Mouse (Mus musculus): ENCODE data around the gene Trim54. TPM values are rescaled to one million over a fixed set of nuclear protein-coding genes. Genes with fewer than 3 reads are reported as not detected.

The Trim54 gene
- not detected in 2 replicates for total RNA-seq (2023)

DNA sequence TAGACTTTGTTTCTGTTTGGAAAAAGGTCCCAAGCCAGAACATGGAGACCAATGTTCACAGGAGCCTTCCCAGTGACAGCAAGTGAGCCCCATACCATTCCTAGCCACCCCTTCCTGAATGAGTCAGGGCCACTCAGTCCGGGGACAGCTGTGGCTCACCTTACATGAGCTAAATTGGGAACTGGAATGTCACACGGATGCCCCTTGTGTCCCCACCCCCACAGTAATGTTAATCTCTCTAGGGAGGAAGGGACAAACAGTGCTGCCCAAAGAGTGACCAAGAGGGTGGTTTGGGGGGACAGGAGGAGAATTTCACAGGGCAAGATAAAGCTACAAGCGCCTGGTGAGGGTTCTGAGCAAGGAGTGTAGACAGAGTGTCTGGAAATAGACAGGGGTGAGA is at the start of gene Trim54:
Gene Trim54, plus strand, starts transcription at position 359 of the 400 bp plus-strand sequence.

DNA sequence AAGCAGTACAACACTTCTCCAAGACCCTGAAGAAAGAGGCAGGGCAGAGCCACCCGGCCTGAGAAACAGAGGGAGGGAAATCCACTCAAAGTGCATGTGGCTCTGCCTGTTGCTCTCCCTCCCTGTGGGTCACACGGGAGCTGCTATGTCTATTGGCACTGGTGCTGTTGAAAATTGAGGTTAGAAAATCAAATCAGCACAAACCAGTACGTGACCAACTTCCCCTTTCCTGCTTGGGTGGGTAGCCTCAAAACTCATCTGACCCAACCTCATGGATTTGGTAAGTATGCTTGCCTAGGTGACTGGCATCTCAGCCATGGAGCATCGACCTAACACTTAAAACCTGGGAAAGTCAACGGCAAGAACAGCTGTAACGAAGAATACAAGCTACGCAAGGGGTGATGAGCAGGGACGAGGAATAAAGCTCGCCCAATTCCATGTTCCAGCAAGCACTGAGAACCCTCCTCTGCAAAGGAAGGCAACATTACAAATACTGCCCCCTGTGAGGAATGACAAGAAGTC is 10.6 kb upstream of the Trim54 start, which contains the start of gene Dnajc5g:
Gene Dnajc5g, plus strand, starts transcription at position 472 of the 522 bp plus-strand sequence.

DNA sequence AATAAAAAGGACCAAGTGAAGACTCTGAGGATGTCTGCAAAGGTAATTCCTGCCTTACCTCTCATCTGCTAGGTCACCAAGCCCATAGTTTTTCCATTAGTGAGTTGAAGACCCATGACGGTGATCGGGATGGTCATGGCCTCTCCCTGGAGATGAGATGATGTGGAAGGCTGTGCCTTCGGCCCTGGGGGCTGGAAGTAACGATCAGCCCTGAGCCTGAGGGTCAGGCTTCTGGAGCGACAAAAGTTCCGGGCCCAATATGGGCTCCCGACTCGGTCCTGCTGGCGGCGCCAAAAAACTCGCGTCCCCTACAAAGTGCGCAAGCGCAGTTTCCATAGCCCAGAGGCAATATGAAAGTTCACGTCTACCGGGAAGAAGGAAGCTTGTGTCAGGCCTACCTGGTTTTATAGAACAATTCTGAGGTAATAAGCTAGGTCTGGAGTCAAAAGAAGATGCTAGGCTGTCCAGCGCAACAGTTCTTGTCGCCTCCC is 8.5 kb upstream of the Trim54 start, which contains the start of gene Slc30a3:
Gene Slc30a3, minus strand, starts transcription at position 238 of the 491 bp plus-strand sequence.

DNA sequence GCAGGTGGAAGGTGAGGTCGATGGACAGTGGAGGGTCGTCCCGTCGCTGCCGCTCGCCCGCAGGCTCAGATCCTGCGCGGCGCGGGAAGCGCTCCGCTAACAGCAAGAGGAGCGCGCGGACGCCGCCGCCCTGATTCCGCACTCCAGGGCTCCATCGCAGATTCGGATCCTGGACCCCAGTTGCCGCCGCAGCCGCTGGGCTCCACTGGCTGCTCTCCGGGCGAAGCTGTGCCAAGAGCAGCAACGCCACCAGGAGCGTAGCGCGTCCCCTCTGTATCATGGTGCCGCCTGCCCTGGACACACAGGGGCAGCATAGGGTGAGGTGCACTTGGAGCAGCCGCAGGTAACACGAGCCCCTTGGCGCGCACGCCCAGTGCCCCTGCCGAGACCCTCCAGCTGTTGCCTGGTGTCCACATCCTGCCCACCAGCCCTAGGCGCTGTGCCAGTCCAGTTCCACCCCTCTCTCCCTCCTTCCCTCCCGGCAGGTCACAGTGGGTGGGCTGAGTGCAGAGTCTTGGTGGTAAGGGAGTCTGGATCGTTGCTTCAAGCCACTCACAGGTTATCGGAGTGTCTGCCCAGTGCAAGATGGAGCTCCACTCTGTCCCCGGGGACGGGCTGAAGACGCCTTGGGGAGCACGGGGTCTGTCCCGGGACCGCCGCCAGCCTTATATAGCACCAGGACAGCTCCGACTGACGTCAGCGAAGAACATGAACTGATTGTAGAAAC is 21.9 kb downstream of the Trim54 start, which contains the start of gene Ucn:
Gene Ucn, minus strand, starts transcription at position 589 of the 727 bp plus-strand sequence.

DNA sequence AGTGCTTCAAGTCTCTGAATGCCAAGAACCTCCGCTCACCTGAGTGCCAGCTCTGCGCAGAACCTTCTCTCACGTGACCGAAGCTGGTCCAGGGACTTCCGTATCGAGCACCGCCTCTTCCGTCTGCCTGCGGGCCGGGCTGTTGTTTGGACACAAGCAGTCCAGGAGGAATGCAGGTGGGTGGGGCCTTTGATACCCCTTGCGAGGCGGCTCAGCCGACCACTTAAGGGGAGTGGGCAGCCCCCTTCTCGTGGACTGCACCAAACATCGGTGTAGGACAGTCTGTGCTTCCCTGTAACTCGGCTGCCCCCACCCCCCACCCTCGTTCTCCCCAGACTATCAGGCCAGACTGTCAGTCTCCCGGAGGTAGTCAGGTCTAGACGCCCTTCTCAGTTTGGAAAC is 37.6 kb downstream of the Trim54 start, which contains the start of gene Mpv17:
Gene Mpv17, minus strand, starts transcription at position 100 of the 402 bp plus-strand sequence.

DNA sequence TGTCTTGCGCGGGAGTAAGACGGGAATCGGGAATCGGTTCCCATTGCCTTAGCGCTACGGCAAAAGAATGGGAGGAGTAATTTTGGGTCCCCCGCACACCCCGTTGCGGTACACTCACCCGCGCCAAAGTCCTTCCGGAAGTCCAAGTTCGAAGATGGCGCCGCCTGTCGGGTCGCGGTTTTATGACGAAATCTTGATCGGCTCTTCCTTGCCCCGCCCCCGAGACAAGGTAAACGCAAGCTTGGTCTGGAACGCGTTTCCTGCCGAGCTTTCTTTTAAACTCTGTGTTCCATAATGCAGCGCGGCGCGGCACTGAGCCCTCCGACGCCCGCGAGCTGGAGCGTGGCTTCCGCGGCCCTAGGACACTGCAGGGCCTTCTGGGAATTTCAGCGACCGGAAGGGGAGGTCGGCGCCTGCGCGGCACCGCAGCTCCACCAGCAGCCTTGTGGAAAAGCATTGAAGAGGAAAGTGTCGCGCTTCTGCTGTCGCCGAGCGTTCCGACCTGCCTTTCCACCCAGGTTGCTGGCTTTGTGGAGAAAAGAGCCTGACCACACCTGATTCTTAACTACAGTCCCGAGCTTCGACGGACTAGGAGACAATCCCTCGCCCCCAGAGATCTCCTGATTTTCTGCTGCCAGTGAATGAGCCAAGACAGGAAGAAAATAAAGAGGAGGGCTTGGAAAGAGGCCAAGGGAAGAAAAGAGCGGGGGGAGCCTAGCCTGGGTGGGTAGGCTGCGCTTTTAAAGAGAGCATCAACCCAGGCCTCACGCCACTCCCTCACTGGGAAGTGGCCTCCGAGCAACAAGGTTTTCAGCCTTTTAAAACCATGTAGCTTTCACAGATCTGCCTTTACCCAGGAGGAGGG is 63.5 kb downstream of the Trim54 start, which contains the start of the genes Gm29609 and Gtf3c2:
Gene Gm29609, minus strand, starts transcription at position 146 of the 865 bp plus-strand sequence.
Gene Gtf3c2, minus strand, starts transcription at position 379 of the 865 bp plus-strand sequence.

Other genes starting within 250 kb of the Trim54 start
- gene Tmem214, start 248.7 kb upstream of the Trim54 start, total RNA-seq (2023): 21.9 and 30.1 TPM in 2 replicates
- 3.1 and 4.6 TPM in 2 replicates for gene Agbl5, start 228.0 kb upstream of the Trim54 start, total RNA-seq (2023)
- gene Ost4, start 208.9 kb upstream of the Trim54 start, total RNA-seq (2023): 105 and 129 TPM in 2 replicates
- 22.9 and 23.7 TPM in 2 replicates for gene Emilin1, start 203.3 kb upstream of the Trim54 start, total RNA-seq (2023)
- gene Khk, start 195.3 kb upstream of the Trim54 start, total RNA-seq (2023): 28.9 and 31.7 TPM in 2 replicates
- 0.98 TPM in 1 of 2 replicates, not detected in the other for gene Cgref1, start 171.1 kb upstream of the Trim54 start, total RNA-seq (2023)
- gene Preb, start 156.4 kb upstream of the Trim54 start, total RNA-seq (2023): 430 and 600 TPM in 2 replicates
- gene Tcf23, start 148.1 kb upstream of the Trim54 start, total RNA-seq (2023): not detected in 2 replicates
- 11.6 and 17.1 TPM in 2 replicates for gene Atraid, start 68.4 kb upstream of the Trim54 start, total RNA-seq (2023)
- gene Slc5a6, start 67.8 kb upstream of the Trim54 start, total RNA-seq (2023): 2.4 and 3.3 TPM in 2 replicates
- gene Cad, start 61.9 kb upstream of the Trim54 start, total RNA-seq (2023): 8.2 and 20.3 TPM in 2 replicates
- not detected in 2 replicates for gene Dnajc5g, start 10.4 kb upstream of the Trim54 start, total RNA-seq (2023)
- gene Slc30a3, start 8.5 kb upstream of the Trim54 start, total RNA-seq (2023): not detected in 2 replicates
- not detected in 2 replicates for gene Ucn, start 22.1 kb downstream of the Trim54 start, total RNA-seq (2023)
- gene Mpv17, start 37.5 kb downstream of the Trim54 start, total RNA-seq (2023): 7.0 and 7.6 TPM in 2 replicates
- 0.93 and 2.1 TPM in 2 replicates for gene Gm29609, start 63.2 kb downstream of the Trim54 start, total RNA-seq (2023)
- gene Gtf3c2, start 63.4 kb downstream of the Trim54 start, total RNA-seq (2023): 88.6 and 97.9 TPM in 2 replicates
- gene Snx17, start 76.5 kb downstream of the Trim54 start, total RNA-seq (2023): 52.6 and 61.7 TPM in 2 replicates
- 16.3 and 17.5 TPM in 2 replicates for gene Eif2b4, start 76.7 kb downstream of the Trim54 start, total RNA-seq (2023)
- 29.5 and 34.6 TPM in 2 replicates for gene Zfp513, start 85.6 kb downstream of the Trim54 start, total RNA-seq (2023)
- gene Ppm1g, start 104.0 kb downstream of the Trim54 start, total RNA-seq (2023): 69.4 and 76.5 TPM in 2 replicates
- gene Nrbp1, start 124.2 kb downstream of the Trim54 start, total RNA-seq (2023): 228 and 242 TPM in 2 replicates
- gene Gm9970, start 124.5 kb downstream of the Trim54 start, total RNA-seq (2023): 0.79 TPM in 1 of 2 replicates, not detected in the other
- 7.4 and 9.2 TPM in 2 replicates for gene Krtcap3, start 135.0 kb downstream of the Trim54 start, total RNA-seq (2023)
- gene Ift172, start 174.4 kb downstream of the Trim54 start, total RNA-seq (2023): 4.3 and 7.5 TPM in 2 replicates
- gene Fndc4, start 179.4 kb downstream of the Trim54 start, total RNA-seq (2023): not detected in 2 replicates
- gene Gckr, start 180.7 kb downstream of the Trim54 start, total RNA-seq (2023): not detected in 2 replicates

Data from neutrophil, adult 65 days (primary cell).